Mouse (Mus musculus): Measurements from ENCODE around the gene Ube2q2. TPM values are rescaled to one million over a fixed set of nuclear protein-coding genes. Genes with fewer than 3 reads are reported as not detected.

Ube2q2 gene
- total RNA-seq (2023), result 25.6 TPM

DNA sequence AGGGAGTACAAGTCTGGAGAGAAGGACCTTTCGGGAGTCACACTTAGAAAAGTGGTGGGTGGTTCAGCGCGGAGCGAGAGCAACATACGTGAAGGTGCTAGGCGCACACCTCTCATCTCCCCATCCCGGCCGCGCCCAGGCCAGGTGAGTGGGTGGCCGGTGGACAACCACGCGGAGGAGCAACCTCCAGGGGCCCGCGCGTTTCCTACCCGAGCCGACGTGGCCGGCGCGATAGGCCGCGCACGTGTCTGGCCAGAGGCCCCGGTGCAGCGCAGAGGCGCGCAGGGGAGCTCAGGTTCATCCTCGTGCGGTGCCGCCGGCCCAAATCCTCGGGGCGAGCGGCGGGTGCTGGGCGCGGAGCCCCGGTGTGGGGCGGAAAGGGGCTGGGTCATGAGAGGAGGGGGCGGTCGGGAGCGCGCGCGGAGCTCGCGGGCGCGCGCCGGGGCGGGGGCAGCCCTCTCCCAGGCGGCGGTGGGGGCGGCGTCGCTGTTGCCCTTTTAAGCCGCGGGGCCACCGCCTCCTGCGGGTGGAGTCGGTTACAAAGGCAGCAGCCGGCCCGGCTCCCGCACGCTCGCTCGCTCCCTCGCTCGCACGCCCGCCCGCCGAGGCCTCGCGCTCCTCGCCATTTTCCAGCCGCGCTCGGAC, at the start of gene Ube2q2:
TSS of gene Ube2q2 (plus strand) at position 1 of the 645 bp plus-strand sequence.

DNA sequence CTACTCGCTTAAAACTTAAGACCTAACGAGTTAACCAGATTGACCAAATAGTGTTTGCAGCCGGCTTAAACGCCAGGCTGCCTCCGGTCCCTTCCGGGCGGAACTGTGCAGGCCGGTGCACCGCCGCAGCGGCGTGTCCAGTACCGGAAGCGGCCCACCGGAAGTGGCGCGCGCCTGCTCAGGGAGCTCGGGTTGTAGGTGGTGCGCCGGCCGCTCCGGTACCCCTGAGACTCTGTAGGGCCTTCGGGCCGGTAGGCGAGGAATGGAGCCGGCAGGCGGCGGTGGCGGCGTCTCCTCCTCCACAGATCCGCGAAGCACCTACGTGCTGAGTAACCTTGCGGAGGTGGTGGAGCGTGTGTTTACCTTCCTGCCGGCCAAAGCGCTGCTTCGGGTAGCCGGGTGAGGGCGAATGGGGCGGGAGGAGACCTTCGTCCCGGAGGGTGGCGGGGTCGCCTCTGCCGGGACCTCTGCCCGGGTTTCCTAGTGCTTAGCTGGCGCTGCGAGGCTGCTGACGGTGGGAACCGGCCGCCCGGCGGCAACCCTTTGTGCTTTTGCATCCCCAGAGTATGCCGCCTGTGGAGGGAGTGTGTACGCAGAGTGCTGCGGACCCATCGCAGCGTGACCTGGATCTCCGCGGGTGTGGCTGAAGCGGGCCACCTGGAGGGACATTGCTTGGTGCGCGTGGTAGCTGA, 60.3 kb downstream of the Ube2q2 start, which contains the start of gene Fbxo22:
TSS of gene Fbxo22 (plus strand) at position 136 of the 692 bp plus-strand sequence.

Other genes with a start within 250 kb of the Ube2q2 start
- 0.98 TPM for gene Hykk, start 231.6 kb upstream of the Ube2q2 start, total RNA-seq (2023)
- 75.1 TPM for gene Psma4, start 198.1 kb upstream of the Ube2q2 start, total RNA-seq (2023)
- not detected for gene AY074887, start 197.9 kb upstream of the Ube2q2 start, total RNA-seq (2023)
- not detected for gene Chrna5, start 168.0 kb upstream of the Ube2q2 start, total RNA-seq (2023)
- not detected for gene Chrna3, start 122.3 kb upstream of the Ube2q2 start, total RNA-seq (2023)
- not detected for gene Chrnb4, start 100.1 kb upstream of the Ube2q2 start, total RNA-seq (2023)
- 37.5 TPM for gene Fbxo22, start 60.1 kb downstream of the Ube2q2 start, total RNA-seq (2023)
- gene Nrg4, start 178.0 kb downstream of the Ube2q2 start, total RNA-seq (2023), result not detected
- gene Tmem266, start 178.1 kb downstream of the Ube2q2 start, total RNA-seq (2023), result not detected